Mouse (Mus musculus) central nervous system, embryonic 11.5 days (tissue): Measurements from ENCODE around the gene Zfp729b. TPM values are rescaled to one million over a fixed set of nuclear protein-coding genes. Genes with fewer than 3 reads are reported as not detected.

Source experiments
- polyA plus RNA-seq: library from polyadenylated mRNA; depleted of rRNA; stranded (reverse); fragments of >200 nt; gene quantifications from 2 replicates; pipeline ENCODE4 v1.2.3, GENCODE M21; 2012; rRNA removed

Zfp729b gene
- polyA plus RNA-seq = 1.2 and 3.6 TPM in 2 replicates

GRCm38 (mm10) chr13:67609066-67609876 is at the start of gene Zfp729b:
Gene Zfp729b (minus strand): TSS chr13:67609707.

GRCm38 (mm10) chr13:67637294-67638007 is 27.9 kb upstream of the Zfp729b start, which contains the start of the genes Gm49345 and Zfp729a:
Gene Gm49345 (minus strand): TSS chr13:67637769.
Gene Zfp729a (minus strand): TSS chr13:67637791.

GRCm38 (mm10) chr13:67553730-67554129 is 55.8 kb downstream of the Zfp729b start, which contains the start of gene Zfp748:
Gene Zfp748 (minus strand): TSS chr13:67553830.

Other genes starting within 250 kb of the Zfp729b start
- gene Gm28044, start 249.2 kb downstream of the Zfp729b start, polyA plus RNA-seq = not detected in 2 replicates
- 0.61 and 1.3 TPM in 2 replicates for gene Zfp953, start 249.1 kb downstream of the Zfp729b start, polyA plus RNA-seq
- 0.15 and 0.18 TPM in 2 replicates for gene Gm28041, start 234.0 kb downstream of the Zfp729b start, polyA plus RNA-seq
- gene Zfp456, start 233.9 kb downstream of the Zfp729b start, polyA plus RNA-seq = 0.44 and 0.84 TPM in 2 replicates
- 5.5 and 6.9 TPM in 2 replicates for gene Zfp429, start 209.9 kb downstream of the Zfp729b start, polyA plus RNA-seq
- 0.36 and 1.4 TPM in 2 replicates for gene Zfp459, start 188.3 kb downstream of the Zfp729b start, polyA plus RNA-seq
- gene Zfp874a, start 158.1 kb downstream of the Zfp729b start, polyA plus RNA-seq = 2.3 and 4.8 TPM in 2 replicates
- gene Zfp874b, start 125.4 kb downstream of the Zfp729b start, polyA plus RNA-seq = 2.3 and 4.2 TPM in 2 replicates
- gene Zfp58, start 109.2 kb downstream of the Zfp729b start, polyA plus RNA-seq = 6.4 and 10.1 TPM in 2 replicates
- not detected in 2 replicates for gene Gm26965, start 83.6 kb downstream of the Zfp729b start, polyA plus RNA-seq
- 12.7 and 20.2 TPM in 2 replicates for gene Zfp87, start 83.5 kb downstream of the Zfp729b start, polyA plus RNA-seq
- gene Zfp748, start 55.9 kb downstream of the Zfp729b start, polyA plus RNA-seq = 8.5 and 11.2 TPM in 2 replicates
- gene Gm49345, start 28.1 kb upstream of the Zfp729b start, polyA plus RNA-seq = 0.11 TPM in 1 of 2 replicates, not detected in the other
- 1.9 and 3.4 TPM in 2 replicates for gene Zfp729a, start 28.1 kb upstream of the Zfp729b start, polyA plus RNA-seq
- 6.1 and 11.8 TPM in 2 replicates for gene Zfp738, start 77.4 kb upstream of the Zfp729b start, polyA plus RNA-seq
- 5.8 and 10.6 TPM in 2 replicates for gene Zfp65, start 119.5 kb upstream of the Zfp729b start, polyA plus RNA-seq
- gene Zfp85, start 145.5 kb upstream of the Zfp729b start, polyA plus RNA-seq = 4.4 and 5.5 TPM in 2 replicates
- 2.1 and 3.5 TPM in 2 replicates for gene Zfp493, start 170.0 kb upstream of the Zfp729b start, polyA plus RNA-seq
- gene Zfp273, start 204.0 kb upstream of the Zfp729b start, polyA plus RNA-seq = 3.3 and 5.9 TPM in 2 replicates
- 4.2 and 6.3 TPM in 2 replicates for gene Gm10037, start 221.4 kb upstream of the Zfp729b start, polyA plus RNA-seq